Mouse (Mus musculus): ENCODE measurements around the gene Gtf3c2.

Gtf3c2 gene

GRCm38 (mm10) chr5:31197072-31197471 lies 17.1 kb upstream of the Gtf3c2 start:
- DNase-seq = no peak

- no peak for DNase-seq
These were observed 16.3 kb upstream of the Gtf3c2 start for GRCm38 (mm10) chr5:31196207-31196606.

DNA sequence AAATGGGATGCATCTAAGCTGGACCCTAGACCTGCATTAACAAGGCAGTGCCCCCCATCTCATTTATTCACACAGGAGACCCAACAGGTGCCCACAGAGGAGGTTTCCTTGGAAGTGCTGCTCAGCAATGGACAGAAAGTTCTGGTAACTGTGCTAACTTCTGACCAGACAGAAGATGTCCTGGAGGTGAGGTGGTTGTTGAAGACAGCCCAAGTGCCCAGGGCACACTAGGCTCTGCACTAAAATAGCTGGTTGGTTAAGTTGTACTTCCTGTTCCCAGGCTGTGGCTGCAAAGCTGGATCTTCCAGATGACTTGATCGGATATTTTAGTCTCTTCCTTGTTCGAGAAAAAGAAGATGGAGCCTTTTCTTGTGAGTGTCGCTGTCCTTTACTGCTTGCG lies 15.7 kb upstream of the Gtf3c2 start:
- no peak for DNase-seq

DNA sequence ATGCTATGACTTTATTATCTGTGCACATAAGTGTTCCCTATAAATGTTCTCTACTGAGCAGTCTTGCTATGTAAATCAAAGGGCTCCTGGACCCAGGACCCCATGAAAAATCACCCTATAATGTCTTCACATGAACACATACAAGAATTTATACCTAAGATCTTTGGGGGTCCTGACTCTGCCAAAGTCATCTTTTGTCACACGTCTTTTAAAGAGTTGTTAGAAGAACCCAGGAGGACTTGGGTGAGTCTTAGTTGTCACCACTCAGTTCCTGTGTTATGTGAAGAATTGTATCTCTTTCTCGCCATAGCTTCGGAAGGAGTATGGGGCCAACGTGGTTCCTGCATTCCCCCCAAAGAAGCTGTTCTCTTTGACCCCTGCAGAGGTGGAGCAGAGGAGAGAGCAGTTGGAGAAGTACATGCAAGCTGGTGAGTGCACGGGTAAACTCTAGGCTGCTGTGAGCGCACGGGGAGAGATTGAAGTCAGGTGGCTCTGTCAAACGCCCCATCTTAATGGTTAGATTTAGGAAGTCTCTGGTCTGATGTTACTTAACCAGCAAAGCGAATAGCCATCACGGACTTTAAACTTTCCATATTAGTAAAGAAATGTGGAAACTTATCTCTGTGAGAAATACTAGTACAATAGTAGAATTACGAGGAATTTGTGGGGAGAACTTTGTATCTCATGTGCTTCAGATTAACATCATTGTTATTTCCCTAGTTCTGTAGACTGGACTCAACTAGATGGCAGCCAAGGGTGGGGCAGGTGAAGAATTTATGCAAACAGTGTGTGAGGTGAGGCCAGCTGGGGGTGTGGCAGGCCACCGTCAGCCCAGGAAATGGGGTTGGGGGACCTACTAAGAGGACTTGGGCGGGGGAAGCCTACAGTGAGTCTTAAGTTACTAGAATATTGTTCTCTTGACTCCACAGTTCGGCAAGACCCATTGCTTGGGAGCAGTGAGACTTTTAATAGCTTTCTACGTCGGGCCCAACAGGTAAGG lies 14.8 kb upstream of the Gtf3c2 start:
- DNase-seq = no peak

- DNase-seq = no peak
These were observed 13.8 kb upstream of the Gtf3c2 start for GRCm38 (mm10) chr5:31193631-31194281.

GRCm38 (mm10) chr5:31192939-31193630 lies 13.1 kb upstream of the Gtf3c2 start, which contains the start of the genes Snx17 and Eif2b4:
Gene Snx17 (plus strand): TSS chr5:31193227.
Gene Eif2b4 (minus strand): TSS chr5:31193430.
- DNase-seq = peak; percentile 100

GRCm38 (mm10) chr5:31192045-31192938 lies 12.3 kb upstream of the Gtf3c2 start:
- no peak for DNase-seq

DNA sequence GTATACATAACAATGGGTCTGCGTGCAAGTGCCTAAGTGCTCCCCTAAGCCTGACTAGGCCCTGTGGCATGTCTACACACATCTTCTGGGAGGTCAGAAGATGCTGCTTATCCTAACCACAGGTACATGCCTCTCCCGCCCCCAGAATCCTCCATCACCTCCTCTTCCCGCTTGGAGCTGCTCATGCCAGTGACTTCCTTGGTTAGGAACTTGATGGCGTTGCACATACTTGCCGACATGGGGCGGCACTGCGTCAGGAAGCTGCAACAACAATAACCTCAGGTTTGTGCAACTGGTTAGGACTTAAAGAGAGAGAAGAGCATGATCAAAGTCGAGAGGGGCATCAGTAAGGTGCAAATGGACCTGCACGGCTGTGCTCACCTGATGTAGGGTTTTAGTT lies 10.3 kb upstream of the Gtf3c2 start:
- no peak for DNase-seq

GRCm38 (mm10) chr5:31188223-31188840 lies 8.4 kb upstream of the Gtf3c2 start:
- peak; percentile 35 for DNase-seq

DNA sequence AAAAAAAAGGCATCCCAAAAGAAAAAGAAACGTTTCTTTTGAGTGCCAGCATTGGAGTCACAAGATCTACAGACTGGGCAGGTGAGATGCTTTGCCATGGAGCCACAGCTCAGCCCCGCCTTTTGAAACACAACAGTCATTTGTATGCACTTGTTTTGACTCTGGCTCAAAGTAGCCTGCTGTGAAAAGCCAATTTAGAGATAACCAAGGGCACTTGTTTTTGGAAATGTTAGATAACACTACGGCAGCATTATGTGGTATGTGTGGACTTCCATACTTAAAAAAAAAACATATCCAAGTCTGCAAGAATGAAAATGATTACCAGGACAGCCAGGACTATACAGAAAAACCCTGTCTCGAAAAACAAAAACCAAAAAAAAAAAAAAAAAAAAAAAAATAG lies 3.7 kb upstream of the Gtf3c2 start:
- DNase-seq = no peak

DNA sequence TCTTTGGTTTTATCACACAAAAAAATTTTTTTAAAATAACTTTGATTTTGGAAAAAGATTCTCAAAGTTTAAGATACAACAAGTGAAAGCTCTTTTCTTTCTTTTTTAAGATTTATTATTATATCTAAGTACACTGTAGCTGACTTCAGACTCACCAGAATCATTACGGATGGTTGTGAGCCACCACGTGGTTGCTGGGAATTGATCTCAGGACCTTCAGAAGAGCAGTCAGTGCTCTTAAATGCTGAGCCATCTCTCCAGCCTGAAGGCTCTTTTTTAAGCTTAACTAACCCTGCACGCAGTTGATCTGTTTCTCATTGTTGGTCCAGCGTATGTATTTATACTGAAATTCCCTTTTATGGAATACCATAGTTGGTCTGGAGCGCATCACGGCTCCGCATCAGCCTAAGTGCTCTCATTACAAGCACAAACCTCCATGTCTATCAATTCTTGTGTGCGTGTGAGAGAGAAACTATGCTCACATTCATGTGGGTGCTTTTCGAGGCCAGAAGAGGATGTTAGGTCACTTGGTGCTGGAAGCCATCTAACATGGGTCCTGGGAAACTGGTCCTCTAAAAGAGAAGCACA lies 1.3 kb upstream of the Gtf3c2 start:
- DNase-seq = no peak

- no peak for DNase-seq
These were observed 611 bp downstream of the Gtf3c2 start for GRCm38 (mm10) chr5:31179301-31179765.

GRCm38 (mm10) chr5:31168630-31169029 lies 11.3 kb downstream of the Gtf3c2 start:
- DNase-seq = peak; percentile 36

DNA sequence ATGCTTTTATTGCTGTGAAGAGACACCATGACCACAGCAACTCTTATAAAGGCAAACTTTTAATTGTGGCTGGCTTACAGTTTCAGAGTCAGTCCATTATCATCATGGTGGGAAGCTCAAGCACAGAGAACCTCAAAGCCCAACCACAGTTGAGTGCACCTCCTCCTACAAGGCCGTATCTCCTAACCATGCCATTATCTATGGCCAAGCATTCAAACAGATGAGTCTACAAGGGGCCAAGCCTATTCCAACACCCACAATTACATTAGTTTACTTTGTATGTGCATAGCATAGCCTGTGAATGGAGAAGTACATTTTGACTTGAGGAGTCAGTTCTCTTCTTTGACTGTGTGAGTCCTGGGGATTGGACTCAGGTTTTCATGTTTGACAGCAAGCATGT lies 15.1 kb downstream of the Gtf3c2 start:
- DNase-seq = no peak

DNA sequence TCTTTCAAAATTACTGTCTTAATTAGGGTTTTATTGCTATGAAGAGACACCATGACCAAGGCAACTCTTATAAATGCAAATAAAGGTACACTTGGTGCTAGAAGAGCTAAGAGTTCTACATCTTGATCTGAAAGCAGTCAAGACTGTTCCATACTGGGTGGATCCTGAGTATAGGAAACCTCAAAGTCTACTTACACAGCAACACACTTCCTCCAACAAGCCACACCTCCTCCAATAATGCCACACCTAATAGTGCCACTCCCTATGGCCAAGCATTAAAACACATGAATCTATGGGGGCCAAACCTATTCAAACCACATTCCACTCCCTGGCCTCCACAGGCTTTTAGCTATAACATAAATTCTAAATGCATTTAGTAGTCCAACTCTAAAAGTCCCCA lies 17.5 kb downstream of the Gtf3c2 start:
- no peak for DNase-seq

DNA sequence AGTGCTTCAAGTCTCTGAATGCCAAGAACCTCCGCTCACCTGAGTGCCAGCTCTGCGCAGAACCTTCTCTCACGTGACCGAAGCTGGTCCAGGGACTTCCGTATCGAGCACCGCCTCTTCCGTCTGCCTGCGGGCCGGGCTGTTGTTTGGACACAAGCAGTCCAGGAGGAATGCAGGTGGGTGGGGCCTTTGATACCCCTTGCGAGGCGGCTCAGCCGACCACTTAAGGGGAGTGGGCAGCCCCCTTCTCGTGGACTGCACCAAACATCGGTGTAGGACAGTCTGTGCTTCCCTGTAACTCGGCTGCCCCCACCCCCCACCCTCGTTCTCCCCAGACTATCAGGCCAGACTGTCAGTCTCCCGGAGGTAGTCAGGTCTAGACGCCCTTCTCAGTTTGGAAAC lies 25.8 kb downstream of the Gtf3c2 start, which contains the start of gene Mpv17:
Mpv17 (minus strand) TSS at position 100 of the 402 bp plus-strand sequence.
- peak; percentile 92 for DNase-seq

DNA sequence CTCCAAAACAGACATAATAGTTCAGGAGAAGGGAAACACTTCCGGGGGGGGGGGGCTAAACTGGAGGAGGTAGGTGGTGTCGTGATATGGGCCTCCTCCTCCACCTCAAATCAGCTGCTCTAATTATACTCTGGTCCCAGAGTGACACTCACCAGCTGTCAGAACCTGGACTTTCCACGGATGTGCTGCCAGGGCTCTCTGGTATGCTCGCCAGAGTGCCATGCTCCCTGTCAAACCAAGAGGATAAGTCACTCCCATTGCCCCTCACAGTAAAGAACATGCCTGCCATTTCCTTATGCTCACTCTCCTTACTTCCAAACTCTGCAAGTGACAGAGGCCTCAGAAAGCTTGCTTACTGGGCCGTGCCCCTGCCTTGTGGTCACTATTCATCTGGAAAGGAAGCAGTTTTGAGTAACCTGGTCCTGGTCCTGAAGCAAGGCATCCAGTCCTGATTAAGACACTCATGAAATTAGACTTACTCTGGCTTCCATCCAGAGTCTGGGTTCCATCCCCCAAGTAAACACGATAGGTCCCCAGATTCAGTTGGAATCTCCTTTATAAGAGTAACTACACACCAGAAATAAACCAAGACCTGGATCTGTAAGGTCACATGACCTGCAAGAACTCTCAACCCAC lies 26.3 kb downstream of the Gtf3c2 start:
- DNase-seq = peak; percentile 7

GRCm38 (mm10) chr5:31151746-31152145 lies 28.2 kb downstream of the Gtf3c2 start:
- no peak for DNase-seq

DNA sequence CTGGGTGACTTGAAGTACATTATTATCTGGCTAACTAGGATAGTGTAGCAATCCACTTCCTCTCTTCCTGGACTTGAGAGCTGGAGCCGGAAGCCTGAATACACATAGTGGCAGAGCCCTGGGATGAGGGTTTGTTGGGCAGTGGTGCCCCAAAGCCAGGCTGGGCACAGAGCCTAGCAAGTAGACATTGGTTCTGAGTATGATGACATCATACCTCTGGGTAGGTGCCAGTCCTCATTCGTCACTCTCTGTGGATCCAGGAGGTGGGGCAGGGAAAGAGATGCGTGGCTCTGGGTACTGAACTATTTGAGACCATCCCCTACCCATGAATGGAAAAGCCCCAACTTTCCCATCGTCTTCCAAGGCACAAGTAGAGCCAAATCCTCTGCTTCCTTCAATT lies 30.2 kb downstream of the Gtf3c2 start:
- peak; percentile 9 for DNase-seq

- DNase-seq = no peak
These were observed 40.9 kb downstream of the Gtf3c2 start for GRCm38 (mm10) chr5:31138968-31139425.
